Mouse (Mus musculus) C2C12 (cell line): ENCODE measurements around the gene Rbms2.

Experiments
- CTCF ChIP-seq: IDR thresholded peaks from one replicate; pipeline ENCODE4 v1.5.1; 2011; ENCODE audit not compliant: control insufficient read depth, insufficient read depth, insufficient read length
- FOSL1 ChIP-seq: IDR thresholded peaks from one replicate; pipeline ENCODE4 v1.8.0; 2011; ENCODE audit warnings: mild to moderate bottlenecking, low read length; ENCODE audit not compliant: poor library complexity, insufficient read depth, severe bottlenecking

DNA sequence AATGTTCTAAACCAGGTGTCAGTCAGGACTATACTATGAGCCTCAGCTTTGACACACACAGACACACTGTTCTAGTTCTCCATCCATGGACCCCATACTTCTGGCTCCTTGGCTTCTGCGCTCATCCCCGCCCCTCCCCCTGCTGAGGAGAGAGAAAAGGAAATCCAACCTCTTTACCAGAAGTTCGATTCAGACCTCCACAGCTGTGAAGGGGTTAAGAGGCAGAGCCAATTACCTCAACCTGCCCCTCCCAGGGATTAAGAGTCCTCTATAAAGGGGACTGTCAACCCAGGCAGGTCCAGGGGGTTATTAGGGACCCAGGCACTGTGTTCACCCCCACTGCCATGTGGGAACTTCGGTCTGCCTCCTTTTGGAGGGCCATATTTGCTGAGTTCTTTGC is 45.4 kb upstream of the Rbms2 start, which contains the start of gene Mip:
- no peak for TF ChIP-seq CTCF
- TF ChIP-seq FOSL1, result no peak
